Mouse (Mus musculus) spleen, adult 2 months (tissue): ENCODE data around the gene Rab3b.

ENCODE experiments used
- CTCF ChIP-seq: fragments of 200-500 bp; IDR thresholded peaks from 2 replicates; pipeline ENCODE4 v1.5.1; 2011; ENCODE audit warnings: mild to moderate bottlenecking, inconsistent platforms; ENCODE audit not compliant: insufficient read depth, insufficient read length, insufficient replicate concordance; ENCODE audit errors: extremely low read depth
- POLR2A ChIP-seq: fragments of 200-500 bp; IDR thresholded peaks from 2 replicates; pipeline ENCODE4 v1.6.1; 2011; ENCODE audit warnings: low read depth, low read length, inconsistent platforms

DNA sequence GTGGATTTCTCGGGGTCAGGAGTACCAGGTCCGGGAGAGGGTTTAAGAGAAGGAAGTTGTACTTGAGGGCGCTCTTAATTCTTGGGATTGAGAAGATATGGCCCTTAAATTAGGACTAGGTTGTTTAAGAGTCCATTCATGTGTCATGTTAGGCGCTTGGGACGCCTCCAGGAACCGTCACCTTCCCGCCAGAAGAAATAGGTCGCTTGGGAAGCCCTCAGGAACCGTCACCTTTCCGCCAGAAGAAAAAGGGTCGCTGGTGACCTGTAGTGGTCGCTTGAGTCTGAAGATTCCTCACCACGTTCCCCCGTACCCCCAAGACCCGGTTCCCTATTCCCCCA is 43.9 kb upstream of the Rab3b start:
- TF ChIP-seq POLR2A (no peak), CTCF (no peak)
